Mouse (Mus musculus): ENCODE measurements at regions not wholly inside any gene's neighbourhood (a gene's known extent, or its start where the extent isn't known, plus 50 kb on each side); places are given as distances from the start of the nearest gene placed in this dataset.
A peak's percentile ranks its signal among the peaks of the same experiment; 100 is the strongest.

DNA sequence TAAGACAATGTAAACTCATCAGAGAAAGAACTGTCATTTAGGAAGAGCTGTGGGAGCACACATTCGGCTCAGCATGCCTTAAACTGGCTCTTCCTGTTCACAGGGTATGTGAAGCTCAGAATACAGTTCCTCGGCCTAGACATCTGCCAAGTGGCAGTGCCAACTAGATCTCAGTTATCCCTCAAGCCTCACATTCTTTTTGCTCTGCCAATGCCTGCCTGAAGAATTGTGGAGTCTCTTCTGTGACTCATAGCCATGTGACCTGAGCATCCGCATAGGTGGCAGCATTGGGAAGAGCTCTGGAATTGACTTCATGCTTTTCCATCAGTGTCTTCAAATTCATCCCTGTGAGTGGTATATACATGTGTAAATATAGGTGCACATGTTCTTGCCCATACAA lies 59.7 kb downstream of the Prlhr start:
- DNase-seq (ENCODE audit: low read depth, low spot score), result no peak

- DNase-seq (ENCODE audit: low read depth, low spot score), result no peak
These were observed 68.7 kb downstream of the Prlhr start for GRCm38 (mm10) chr19:60399425-60399824.

DNA sequence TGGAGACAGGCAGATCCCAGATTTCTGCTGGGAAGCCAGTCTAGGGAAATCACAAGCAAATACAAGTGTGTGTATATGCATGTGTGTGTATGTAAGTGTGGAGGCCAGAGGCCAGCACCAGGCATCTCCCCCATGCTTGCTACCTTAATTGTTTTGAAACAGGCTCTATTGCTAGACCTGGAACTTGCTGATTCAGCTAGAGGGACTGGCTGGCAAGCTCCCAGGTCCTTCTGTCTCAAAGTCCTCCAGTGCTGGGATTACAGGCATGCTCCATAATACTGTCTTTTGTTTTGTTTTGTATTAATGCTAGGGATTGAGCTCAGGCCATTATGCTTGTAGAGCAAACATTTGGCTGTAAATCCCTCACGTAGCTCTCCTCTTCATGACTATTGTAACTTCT lies 70.4 kb downstream of the Prlhr start:
- no peak for DNase-seq (ENCODE audit: low read depth, low spot score)

DNA sequence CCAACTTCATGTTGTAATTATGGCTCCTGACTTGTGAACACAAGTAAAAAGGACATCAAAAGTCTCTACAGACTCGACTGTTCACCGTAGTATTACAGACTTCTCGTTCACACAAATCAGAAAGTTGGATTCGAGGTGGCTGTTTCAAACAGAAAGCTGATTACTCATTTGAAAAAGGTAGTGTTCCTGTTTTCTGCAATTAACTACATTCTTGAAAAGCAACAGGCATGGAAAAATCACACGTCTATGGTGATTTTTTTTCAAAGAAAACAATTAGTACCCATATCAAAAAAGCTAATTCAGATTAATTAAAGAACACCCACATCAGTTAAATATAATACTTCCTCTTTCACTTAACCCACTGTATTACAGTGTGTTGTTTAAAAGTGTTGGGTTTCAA lies 71.5 kb downstream of the Prlhr start:
- no peak for DNase-seq (ENCODE audit: low read depth, low spot score)

DNA sequence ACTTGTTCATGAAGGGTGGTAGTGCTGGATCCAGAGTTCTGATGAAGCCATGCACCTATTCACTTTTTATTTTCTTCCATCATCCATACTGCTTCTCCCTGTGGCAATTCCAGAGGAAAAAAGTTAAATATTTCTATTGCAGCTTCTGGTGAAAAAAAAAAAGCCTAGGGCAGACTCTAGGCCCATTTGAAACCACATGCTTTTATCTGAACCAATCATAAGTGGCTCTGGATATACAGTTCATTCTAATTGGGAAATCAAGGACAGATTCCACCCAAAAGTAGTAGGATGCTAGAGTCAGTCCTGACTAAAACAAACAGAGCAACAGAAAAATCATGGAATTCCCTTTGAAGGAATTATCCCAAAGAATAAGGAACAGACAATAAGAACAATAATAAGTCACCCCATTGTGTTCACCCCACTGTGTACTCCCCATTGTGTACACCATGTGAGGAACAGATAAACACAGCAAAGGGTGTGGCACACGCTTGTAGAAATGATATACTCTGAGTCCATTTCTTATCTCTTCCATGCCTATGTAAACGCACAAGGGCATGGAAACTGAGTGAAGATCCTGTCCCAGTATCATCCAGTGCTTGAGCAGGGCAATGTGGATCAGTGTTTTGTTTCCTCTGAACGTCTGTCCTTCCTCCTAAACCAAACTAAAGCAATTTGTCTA lies 81.4 kb downstream of the Prlhr start:
- no peak for DNase-seq (ENCODE audit: low read depth, low spot score)

GRCm38 (mm10) chr19:60384721-60385120 lies 83.4 kb downstream of the Prlhr start:
- DNase-seq (ENCODE audit: low read depth, low spot score), result no peak

GRCm38 (mm10) chr19:60382661-60383060 lies 85.4 kb downstream of the Prlhr start:
- no peak for DNase-seq (ENCODE audit: low read depth, low spot score)

- DNase-seq (ENCODE audit: low read depth, low spot score), result no peak
These were observed 89.0 kb downstream of the Prlhr start for GRCm38 (mm10) chr19:60379030-60379605.

GRCm38 (mm10) chr19:60363988-60364599 lies 104.0 kb downstream of the Prlhr start:
- DNase-seq (ENCODE audit: low read depth, low spot score), result no peak

DNA sequence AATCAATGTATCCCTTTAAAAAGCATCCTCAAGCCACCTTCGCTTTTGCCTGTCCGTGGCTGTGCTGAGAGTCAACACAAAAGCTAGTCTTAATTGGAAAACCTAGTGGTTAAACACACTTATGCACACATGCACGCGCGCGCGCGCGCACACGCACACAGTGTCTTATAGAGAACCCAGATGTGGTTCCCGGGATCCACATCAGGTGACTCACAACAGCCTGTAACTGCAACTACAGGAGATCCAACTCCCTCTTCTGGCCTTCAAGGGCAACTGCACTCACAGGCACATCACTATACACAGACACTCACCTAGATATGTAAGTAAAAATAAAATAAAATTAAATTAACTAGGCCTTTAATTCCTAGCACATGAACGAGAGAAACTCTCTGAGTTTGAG lies 118.4 kb upstream of the Fam204a start:
- DNase-seq (ENCODE audit: low read depth, low spot score), result peak; percentile 58

DNA sequence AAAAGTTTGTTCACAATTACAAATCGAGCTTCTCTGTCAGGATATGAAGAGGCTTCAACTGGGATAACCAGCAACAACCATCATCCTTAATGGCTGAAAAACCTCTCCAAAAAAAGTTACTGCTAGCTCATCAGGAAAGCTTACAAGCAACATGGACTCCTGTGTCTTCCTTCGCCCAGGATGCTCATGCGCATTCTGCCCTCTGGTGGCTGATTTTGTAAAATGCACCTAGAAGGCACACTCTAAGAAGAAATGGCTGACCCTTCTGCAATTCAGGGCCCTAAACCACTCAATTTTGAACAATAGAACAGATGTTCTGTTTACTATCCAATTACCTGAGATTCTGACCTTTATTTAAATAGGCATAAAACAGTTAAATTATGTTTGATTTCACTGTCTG lies 115.0 kb upstream of the Fam204a start:
- peak; percentile 83 for DNase-seq (ENCODE audit: low read depth, low spot score)

GRCm38 (mm10) chr19:60340234-60340633 lies 113.7 kb upstream of the Fam204a start:
- peak; percentile 70 for DNase-seq (ENCODE audit: low read depth, low spot score)

DNA sequence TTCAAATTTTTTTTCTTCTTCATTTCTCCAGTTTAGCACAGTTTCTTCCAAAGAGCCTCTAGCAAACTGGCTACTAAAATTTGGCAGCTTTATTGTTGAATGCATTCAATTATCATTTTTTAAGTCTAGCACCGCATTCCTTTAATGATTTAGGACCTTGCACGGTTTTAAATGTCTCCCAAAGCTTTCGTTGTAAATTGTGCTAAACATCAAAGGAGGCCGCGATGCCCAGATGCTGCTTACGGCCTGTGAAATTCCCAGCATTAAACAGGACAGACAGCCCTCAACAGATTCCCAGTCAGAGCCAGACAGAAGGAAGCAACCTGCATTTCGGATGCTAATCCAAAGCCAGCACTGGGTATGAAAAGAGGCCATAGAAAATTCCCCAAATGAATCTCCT lies 108.0 kb upstream of the Fam204a start:
- DNase-seq (ENCODE audit: low read depth, low spot score), result no peak

- no peak for DNase-seq (ENCODE audit: low read depth, low spot score)
These were observed 101.8 kb upstream of the Fam204a start for GRCm38 (mm10) chr19:60328295-60328694.

DNA sequence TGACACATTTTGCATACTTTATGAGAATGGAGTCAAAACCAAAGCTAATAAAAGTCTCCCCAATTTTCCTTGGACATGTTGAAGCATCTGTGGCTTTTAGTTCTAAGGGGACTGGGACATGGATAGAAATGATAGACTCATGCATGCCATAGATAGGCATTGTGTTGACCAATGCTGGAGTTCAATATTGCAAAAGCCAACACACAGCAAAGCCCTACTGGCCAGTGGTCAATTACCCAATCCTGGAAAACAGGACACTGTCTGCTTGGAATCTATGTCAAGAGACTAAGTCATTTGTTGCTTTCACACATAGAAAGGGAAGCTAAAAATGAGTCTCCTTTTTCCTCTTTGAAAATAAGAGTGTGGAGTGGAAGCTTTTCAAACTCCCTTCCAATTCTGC lies 99.1 kb upstream of the Fam204a start:
- DNase-seq (ENCODE audit: low read depth, low spot score), result no peak

DNA sequence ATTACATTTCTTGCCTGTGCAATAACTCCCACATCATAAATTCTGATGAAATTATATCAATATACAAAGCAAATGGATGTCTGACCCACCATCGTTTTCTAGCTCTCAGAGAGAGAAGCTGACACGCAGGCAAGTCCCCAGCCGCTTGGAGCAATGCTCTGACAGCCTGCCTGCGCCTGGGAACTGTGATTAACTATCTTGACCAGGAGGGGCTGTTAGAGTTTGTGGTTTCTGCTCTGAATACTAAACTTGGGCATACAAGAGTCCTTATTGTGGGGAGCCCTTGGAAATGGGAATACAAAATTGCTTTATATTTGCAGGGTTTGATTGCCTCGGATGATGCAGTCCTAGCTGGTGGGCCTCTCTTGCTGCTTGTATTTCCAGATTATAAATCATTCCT lies 98.6 kb upstream of the Fam204a start:
- DNase-seq (ENCODE audit: low read depth, low spot score), result no peak

DNA sequence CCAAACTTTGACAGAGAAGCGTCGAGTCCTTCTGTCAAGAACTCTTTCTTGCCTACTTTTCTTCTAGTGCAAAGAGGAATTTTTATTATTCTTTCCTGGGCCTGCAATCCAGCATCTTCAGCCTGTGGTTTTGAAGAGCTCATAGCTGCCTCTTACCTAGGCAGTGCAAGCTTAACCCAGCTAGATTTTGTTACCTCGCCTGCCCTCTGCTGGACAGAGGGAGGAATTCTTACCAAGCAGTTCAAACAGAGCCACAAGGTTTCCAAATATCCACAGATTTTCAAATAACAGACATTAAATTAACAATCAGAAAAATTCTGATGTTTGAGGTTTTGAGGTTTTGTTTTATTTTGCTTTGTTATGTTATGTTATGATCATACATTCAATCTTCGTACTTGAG lies 84.1 kb upstream of the Fam204a start:
- peak; percentile 81 for DNase-seq (ENCODE audit: low read depth, low spot score)

GRCm38 (mm10) chr19:60302371-60302770 lies 75.9 kb upstream of the Fam204a start:
- DNase-seq (ENCODE audit: low read depth, low spot score), result no peak

DNA sequence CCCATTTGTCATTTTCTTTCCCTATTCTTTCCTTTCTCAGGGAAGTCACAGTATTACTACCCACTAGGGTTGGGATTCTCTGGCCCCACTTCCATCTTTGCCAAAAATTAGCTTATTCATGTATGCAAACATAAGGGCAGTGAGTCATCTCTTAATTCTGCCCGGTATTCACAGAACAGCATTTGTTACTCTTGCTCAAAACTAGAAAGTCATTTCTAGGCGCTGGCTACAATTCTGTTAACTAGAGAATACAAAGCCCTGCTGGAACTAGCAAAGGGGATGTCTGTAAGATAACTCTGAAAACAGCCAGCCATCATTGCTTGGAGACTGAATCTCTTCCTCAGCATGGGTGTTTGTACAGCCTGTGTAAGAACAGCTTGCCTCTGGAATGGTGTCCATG lies 74.4 kb upstream of the Fam204a start:
- no peak for DNase-seq (ENCODE audit: low read depth, low spot score)

DNA sequence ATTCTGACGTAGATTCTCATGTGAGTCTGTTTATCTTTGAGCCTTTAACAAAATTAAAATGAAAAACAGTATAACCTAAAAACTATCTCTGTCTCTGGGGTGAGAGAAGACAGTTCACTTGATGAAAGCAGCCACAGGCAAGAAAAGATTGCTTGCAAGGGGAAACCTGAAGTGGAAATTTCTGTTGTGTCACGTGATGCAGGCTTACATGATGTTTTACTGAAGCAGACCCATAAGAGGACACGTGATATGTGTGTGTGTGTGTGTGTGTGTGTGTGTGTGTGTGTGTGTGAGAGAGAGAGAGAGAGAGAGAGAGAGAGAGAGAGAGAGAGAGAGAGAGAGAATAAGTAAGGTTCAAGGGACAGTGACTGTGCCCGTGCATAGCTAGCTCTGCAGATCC lies 63.7 kb upstream of the Fam204a start:
- no peak for DNase-seq (ENCODE audit: low read depth, low spot score)

GRCm38 (mm10) chr19:60286810-60287396 lies 60.4 kb upstream of the Fam204a start:
- no peak for DNase-seq (ENCODE audit: low read depth, low spot score)

DNA sequence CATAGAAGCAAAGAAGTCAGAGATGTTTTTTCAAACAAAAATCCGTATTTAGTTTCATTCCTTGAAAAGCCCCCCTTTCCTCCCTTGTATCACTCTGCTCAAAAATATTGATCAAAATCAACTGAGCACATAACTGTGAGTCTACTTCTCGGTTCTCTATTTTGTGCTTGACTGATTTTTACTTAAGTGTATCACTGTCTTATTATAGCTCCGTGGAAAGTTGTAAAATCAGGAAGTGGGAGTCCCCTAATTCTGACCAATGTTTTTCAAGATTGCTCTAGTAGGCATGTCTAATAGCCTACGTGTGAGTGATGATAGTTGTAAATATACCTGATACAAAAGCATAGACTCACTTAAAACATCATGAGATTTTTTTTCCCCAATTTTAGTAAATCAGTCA lies 58.4 kb upstream of the Fam204a start:
- DNase-seq (ENCODE audit: low read depth, low spot score), result no peak

Measured in ZHBTc4 (cell line).